Mouse (Mus musculus): ENCODE measurements around the gene Ankrd13c. TPM values are rescaled to one million over a fixed set of nuclear protein-coding genes. Genes with fewer than 3 reads are reported as not detected.

Gene Ankrd13c
- polyA plus RNA-seq (2014; fragmentation: Nextera tagmentation; extraction: Ambion mirVana), result 21.7 and 26.4 TPM in 2 replicates

- peak within 1 kb of the TSS; percentile 88 for H3K9ac ChIP-seq (ENCODE audit: low read depth, low read length)
- H3K36me3 ChIP-seq (ENCODE audit: control insufficient read depth, insufficient read depth, low read length), result no peaks in the 10 kb centered on the region
- WGBS, result 0% methylated on average over 45 of the region's 45 CpGs
- peaks cover 7% of the 10 kb centered on the region; the same call in 1 of the 2 replicates for H3K4me1 ChIP-seq (ENCODE audit: control insufficient read depth, insufficient read depth, low read length)
- peak within 1 kb of the TSS; percentile 97 for H3K27ac ChIP-seq (ENCODE audit: low read depth, low read length)
- no peaks in the 10 kb centered on the region for H3K27me3 ChIP-seq (ENCODE audit: control insufficient read depth, insufficient read depth, low read length)
- H3K4me3 ChIP-seq (ENCODE audit: low read length), result peak within 1 kb of the TSS; percentile 95
- peak within 1 kb of the TSS; percentile 70 for H3K4me2 ChIP-seq (replicated peaks; ENCODE audit: low read depth, low read length)
- peak; percentile 98 for ATAC-seq (ENCODE audit: low FRiP score, low TSS enrichment)
- H3K9me3 ChIP-seq (ENCODE audit: control insufficient read depth, low read length), result no peaks in the 10 kb centered on the region
Observed at GRCm38 (mm10) chr3:157946843-157947358, at the start of gene Ankrd13c. Ankrd13c (plus strand) TSS chr3:157947239.

- no peak overlapping the region for H3K27ac ChIP-seq (ENCODE audit: low read depth, low read length)
- no peak overlapping the region for H3K4me3 ChIP-seq (ENCODE audit: low read length)
- no peak for ATAC-seq (ENCODE audit: low FRiP score, low TSS enrichment)
- H3K4me1 ChIP-seq (ENCODE audit: control insufficient read depth, insufficient read depth, low read length), result no peaks in the 10 kb centered on the region
- 91% methylated on average over 3 of the region's 3 CpGs for WGBS
- H3K27me3 ChIP-seq (ENCODE audit: control insufficient read depth, insufficient read depth, low read length), result no peaks in the 10 kb centered on the region
- no peak overlapping the region for H3K9ac ChIP-seq (ENCODE audit: low read depth, low read length)
- no peaks in the 10 kb centered on the region for H3K9me3 ChIP-seq (ENCODE audit: control insufficient read depth, low read length)
- no peaks in the 10 kb centered on the region; the same call in 1 of the 2 replicates for H3K36me3 ChIP-seq (ENCODE audit: control insufficient read depth, insufficient read depth, low read length)
- H3K4me2 ChIP-seq (replicated peaks; ENCODE audit: low read depth, low read length), result no peak overlapping the region
Observed at GRCm38 (mm10) chr3:157897645-157898044, 49.4 kb upstream of the Ankrd13c start.

GRCm38 (mm10) chr3:157899986-157900385 lies 47.1 kb upstream of the Ankrd13c start:
- Histone ChIP-seq H3K4me2 (replicated peaks; ENCODE audit: low read depth, low read length) (no peak overlapping the region), H3K9ac (ENCODE audit: low read depth, low read length) (no peak overlapping the region), H3K27ac (ENCODE audit: low read depth, low read length) (no peak overlapping the region), H3K9me3 (ENCODE audit: control insufficient read depth, low read length) (no peaks in the 10 kb centered on the region), H3K36me3 (ENCODE audit: control insufficient read depth, insufficient read depth, low read length) (peaks cover 5% of the 10 kb centered on the region), H3K27me3 (ENCODE audit: control insufficient read depth, insufficient read depth, low read length) (no peaks in the 10 kb centered on the region), H3K4me1 (ENCODE audit: control insufficient read depth, insufficient read depth, low read length) (no peaks in the 10 kb centered on the region), H3K4me3 (ENCODE audit: low read length) (no peak overlapping the region)
- 91% methylated on average over 1 of the region's 1 CpGs for WGBS
- no peak for ATAC-seq (ENCODE audit: low FRiP score, low TSS enrichment)

GRCm38 (mm10) chr3:157901721-157902120 lies 45.3 kb upstream of the Ankrd13c start:
- H3K4me1 ChIP-seq (ENCODE audit: control insufficient read depth, insufficient read depth, low read length), result no peaks in the 10 kb centered on the region
- WGBS, result 64% methylated on average over 5 of the region's 5 CpGs
- ATAC-seq (ENCODE audit: low FRiP score, low TSS enrichment), result no peak; the same call in 1 of the 2 replicates
- H3K27ac ChIP-seq (ENCODE audit: low read depth, low read length), result no peak overlapping the region
- no peak overlapping the region for H3K9ac ChIP-seq (ENCODE audit: low read depth, low read length)
- H3K4me2 ChIP-seq (replicated peaks; ENCODE audit: low read depth, low read length), result no peak overlapping the region
- peaks cover 9% of the 10 kb centered on the region for H3K36me3 ChIP-seq (ENCODE audit: control insufficient read depth, insufficient read depth, low read length)
- H3K27me3 ChIP-seq (ENCODE audit: control insufficient read depth, insufficient read depth, low read length), result no peaks in the 10 kb centered on the region
- H3K9me3 ChIP-seq (ENCODE audit: control insufficient read depth, low read length), result no peaks in the 10 kb centered on the region
- H3K4me3 ChIP-seq (ENCODE audit: low read length), result no peak overlapping the region

- no peaks in the 10 kb centered on the region for H3K27me3 ChIP-seq (ENCODE audit: control insufficient read depth, insufficient read depth, low read length)
- no peak overlapping the region for H3K4me3 ChIP-seq (ENCODE audit: low read length)
- WGBS, result 82% methylated on average over 3 of the region's 3 CpGs
- no peak overlapping the region for H3K9ac ChIP-seq (ENCODE audit: low read depth, low read length)
- no peak overlapping the region for H3K4me2 ChIP-seq (replicated peaks; ENCODE audit: low read depth, low read length)
- H3K36me3 ChIP-seq (ENCODE audit: control insufficient read depth, insufficient read depth, low read length), result peaks cover 9% of the 10 kb centered on the region
- H3K4me1 ChIP-seq (ENCODE audit: control insufficient read depth, insufficient read depth, low read length), result no peaks in the 10 kb centered on the region
- ATAC-seq (ENCODE audit: low FRiP score, low TSS enrichment), result no peak
- no peak overlapping the region for H3K27ac ChIP-seq (ENCODE audit: low read depth, low read length)
- H3K9me3 ChIP-seq (ENCODE audit: control insufficient read depth, low read length), result no peaks in the 10 kb centered on the region
Observed at GRCm38 (mm10) chr3:157908166-157908565, 38.9 kb upstream of the Ankrd13c start.

- Histone ChIP-seq H3K4me3 (ENCODE audit: low read length) (no peak overlapping the region), H3K36me3 (ENCODE audit: control insufficient read depth, insufficient read depth, low read length) (peaks cover 3% of the 10 kb centered on the region; the same call in 1 of the 2 replicates), H3K27ac (ENCODE audit: low read depth, low read length) (no peak overlapping the region), H3K4me1 (ENCODE audit: control insufficient read depth, insufficient read depth, low read length) (no peaks in the 10 kb centered on the region), H3K27me3 (ENCODE audit: control insufficient read depth, insufficient read depth, low read length) (no peaks in the 10 kb centered on the region), H3K9me3 (ENCODE audit: control insufficient read depth, low read length) (no peaks in the 10 kb centered on the region), H3K9ac (ENCODE audit: low read depth, low read length) (no peak overlapping the region), H3K4me2 (replicated peaks; ENCODE audit: low read depth, low read length) (no peak overlapping the region)
- no peak for ATAC-seq (ENCODE audit: low FRiP score, low TSS enrichment)
- 69% methylated on average over 3 of the region's 3 CpGs for WGBS
Observed at GRCm38 (mm10) chr3:157910262-157910661, 36.8 kb upstream of the Ankrd13c start.

- no peaks in the 10 kb centered on the region for H3K4me1 ChIP-seq (ENCODE audit: control insufficient read depth, insufficient read depth, low read length)
- no peak overlapping the region for H3K9ac ChIP-seq (ENCODE audit: low read depth, low read length)
- 81% methylated on average over 2 of the region's 2 CpGs for WGBS
- H3K27ac ChIP-seq (ENCODE audit: low read depth, low read length), result no peak overlapping the region
- no peak overlapping the region for H3K4me3 ChIP-seq (ENCODE audit: low read length)
- no peaks in the 10 kb centered on the region for H3K9me3 ChIP-seq (ENCODE audit: control insufficient read depth, low read length)
- H3K4me2 ChIP-seq (replicated peaks; ENCODE audit: low read depth, low read length), result no peak overlapping the region
- H3K27me3 ChIP-seq (ENCODE audit: control insufficient read depth, insufficient read depth, low read length), result no peaks in the 10 kb centered on the region
- H3K36me3 ChIP-seq (ENCODE audit: control insufficient read depth, insufficient read depth, low read length), result no peaks in the 10 kb centered on the region; the same call in 1 of the 2 replicates
- ATAC-seq (ENCODE audit: low FRiP score, low TSS enrichment), result no peak
Observed at GRCm38 (mm10) chr3:157912155-157912554, 34.9 kb upstream of the Ankrd13c start.

- 84% methylated on average over 4 of the region's 4 CpGs for WGBS
- no peak for ATAC-seq (ENCODE audit: low FRiP score, low TSS enrichment)
Observed at GRCm38 (mm10) chr3:157916336-157916735, 30.7 kb upstream of the Ankrd13c start.

GRCm38 (mm10) chr3:157921376-157921775 lies 25.7 kb upstream of the Ankrd13c start:
- no peaks in the 10 kb centered on the region for H3K27me3 ChIP-seq (ENCODE audit: control insufficient read depth, insufficient read depth, low read length)
- H3K4me2 ChIP-seq (replicated peaks; ENCODE audit: low read depth, low read length), result no peak overlapping the region
- H3K27ac ChIP-seq (ENCODE audit: low read depth, low read length), result no peak overlapping the region
- no peak overlapping the region for H3K9ac ChIP-seq (ENCODE audit: low read depth, low read length)
- 0 out of 2 replicates have a peak, but pooled peaks cover 4% of the 10 kb centered on the region for H3K4me1 ChIP-seq (ENCODE audit: control insufficient read depth, insufficient read depth, low read length)
- H3K36me3 ChIP-seq (ENCODE audit: control insufficient read depth, insufficient read depth, low read length), result no peaks in the 10 kb centered on the region
- ATAC-seq (ENCODE audit: low FRiP score, low TSS enrichment), result no peak
- no peaks in the 10 kb centered on the region for H3K9me3 ChIP-seq (ENCODE audit: control insufficient read depth, low read length)
- no peak overlapping the region for H3K4me3 ChIP-seq (ENCODE audit: low read length)
- WGBS, result 87% methylated on average over 2 of the region's 2 CpGs

More at GRCm38 (mm10) chr3:157916336-157916735, 30.7 kb upstream of the Ankrd13c start:
- Histone ChIP-seq H3K4me3 (ENCODE audit: low read length) (no peak overlapping the region), H3K4me1 (ENCODE audit: control insufficient read depth, insufficient read depth, low read length) (no peaks in the 10 kb centered on the region), H3K4me2 (replicated peaks; ENCODE audit: low read depth, low read length) (no peak overlapping the region), H3K27me3 (ENCODE audit: control insufficient read depth, insufficient read depth, low read length) (no peaks in the 10 kb centered on the region), H3K27ac (ENCODE audit: low read depth, low read length) (no peak overlapping the region), H3K36me3 (ENCODE audit: control insufficient read depth, insufficient read depth, low read length) (no peaks in the 10 kb centered on the region), H3K9ac (ENCODE audit: low read depth, low read length) (no peak overlapping the region), H3K9me3 (ENCODE audit: control insufficient read depth, low read length) (no peaks in the 10 kb centered on the region)
